Mouse (Mus musculus) lung, postnatal 36 days (tissue): ENCODE data around the gene Tnip3.

Experiments
- DNase-seq: peaks from one replicate; pipeline ENCODE4 v3.0.0; 2022; ENCODE audit warnings: mixed read lengths

Gene Tnip3

GRCm38 (mm10) chr6:65651376-65651775, 126.3 kb downstream of the Tnip3 start:
- no peak for DNase-seq

GRCm38 (mm10) chr6:65661272-65661671, 136.2 kb downstream of the Tnip3 start:
- DNase-seq = no peak

GRCm38 (mm10) chr6:65662050-65662449, 136.9 kb downstream of the Tnip3 start:
- no peak for DNase-seq

- DNase-seq = no peak
These were observed 138.9 kb downstream of the Tnip3 start for GRCm38 (mm10) chr6:65663990-65664389.

- DNase-seq = no peak
These were observed 141.2 kb downstream of the Tnip3 start for GRCm38 (mm10) chr6:65666295-65666694.

- no peak for DNase-seq
These were observed 144.9 kb downstream of the Tnip3 start for GRCm38 (mm10) chr6:65669971-65670370.

GRCm38 (mm10) chr6:65670981-65671411, 145.9 kb downstream of the Tnip3 start:
- DNase-seq = no peak

GRCm38 (mm10) chr6:65671451-65671850, 146.3 kb downstream of the Tnip3 start, which contains the start of gene Ndnf:
Gene Ndnf, plus strand, starts transcription at chr6:65671590.
- DNase-seq = peak; percentile 78

- DNase-seq = peak; percentile 23
These were observed 147.3 kb downstream of the Tnip3 start for GRCm38 (mm10) chr6:65672131-65673031.
